Mouse (Mus musculus): Measurements from ENCODE around the gene Mfsd5.
A peak's percentile ranks its signal among the peaks of the same experiment; 100 is the strongest.

Mfsd5 gene

GRCm38 (mm10) chr15:102279092-102279782 lies at the start of gene Mfsd5:
TSS of gene Mfsd5 (plus strand) at chr15:102279454.
- peak; percentile 62 to 84 for DNase-seq (ENCODE audit: low spot score in 2 of 2)

DNA sequence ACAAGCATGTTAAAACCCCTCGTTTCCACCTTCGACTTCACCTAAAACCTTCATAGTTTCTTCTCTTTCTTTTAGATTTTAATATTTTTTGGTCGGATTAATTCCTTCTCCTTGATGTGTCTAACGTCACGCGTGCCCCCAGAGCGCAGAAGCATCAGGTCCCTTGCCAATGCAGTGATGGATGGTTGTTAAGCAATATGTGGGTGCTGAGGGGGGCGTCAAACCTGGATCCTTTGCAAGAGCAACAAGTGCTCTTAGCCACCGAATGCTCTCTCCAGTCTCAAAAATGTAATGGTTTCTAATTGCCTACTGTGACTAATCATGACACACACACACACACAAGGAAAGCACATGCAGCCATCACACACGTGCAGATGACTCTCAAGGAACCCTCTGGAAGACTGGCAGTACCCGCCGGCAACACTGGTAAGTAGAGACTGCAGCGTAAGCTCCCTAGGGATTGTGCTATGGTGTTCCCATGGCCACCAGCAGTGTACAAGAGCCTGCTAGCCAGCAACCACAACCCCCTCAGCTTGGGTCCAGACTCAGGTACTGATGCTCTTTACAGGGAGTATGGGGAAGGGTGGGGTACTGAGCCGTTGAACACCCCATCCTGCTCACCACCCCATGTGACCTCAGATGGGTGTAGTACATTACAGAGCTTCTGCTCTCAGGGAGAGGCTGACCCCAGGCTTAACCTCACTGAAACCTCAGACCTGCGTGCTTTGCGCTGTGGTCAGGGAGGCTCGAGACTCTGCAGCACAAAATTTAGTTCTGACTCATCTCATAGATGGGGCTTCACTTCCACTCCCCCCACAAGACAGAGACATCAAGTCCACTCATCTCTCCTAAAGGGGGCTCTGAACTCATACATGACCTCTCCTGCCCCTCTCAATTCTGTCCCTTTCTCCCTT lies 48.6 kb upstream of the Mfsd5 start:
- no peak for DNase-seq (ENCODE audit: low spot score in 2 of 2)

- DNase-seq (ENCODE audit: low spot score in 2 of 2) = no peak
Observed at GRCm38 (mm10) chr15:102231748-102232147, 47.5 kb upstream of the Mfsd5 start, which contains the start of gene Itgb7. TSS of gene Itgb7 (minus strand) at chr15:102231944.

DNA sequence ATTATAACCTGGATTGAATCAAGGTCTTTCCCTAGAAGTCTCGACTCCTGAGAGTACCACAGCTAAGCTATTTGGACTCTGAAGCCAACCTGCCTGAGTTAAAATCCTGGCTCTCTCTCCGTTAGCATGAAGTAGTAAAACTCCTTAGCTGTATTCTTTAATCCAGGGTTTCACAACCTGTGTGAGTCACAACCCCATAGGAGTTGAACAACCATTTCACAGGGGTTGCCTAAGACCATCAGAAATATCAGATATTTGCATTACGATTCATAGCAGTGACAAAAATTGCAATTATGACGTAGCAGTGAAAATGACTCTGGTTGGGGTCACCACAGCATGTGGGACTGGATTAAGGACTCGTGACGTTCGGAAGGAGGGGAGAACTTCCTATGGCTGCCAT lies 46.5 kb upstream of the Mfsd5 start:
- no peak for DNase-seq (ENCODE audit: low spot score in 2 of 2)

DNA sequence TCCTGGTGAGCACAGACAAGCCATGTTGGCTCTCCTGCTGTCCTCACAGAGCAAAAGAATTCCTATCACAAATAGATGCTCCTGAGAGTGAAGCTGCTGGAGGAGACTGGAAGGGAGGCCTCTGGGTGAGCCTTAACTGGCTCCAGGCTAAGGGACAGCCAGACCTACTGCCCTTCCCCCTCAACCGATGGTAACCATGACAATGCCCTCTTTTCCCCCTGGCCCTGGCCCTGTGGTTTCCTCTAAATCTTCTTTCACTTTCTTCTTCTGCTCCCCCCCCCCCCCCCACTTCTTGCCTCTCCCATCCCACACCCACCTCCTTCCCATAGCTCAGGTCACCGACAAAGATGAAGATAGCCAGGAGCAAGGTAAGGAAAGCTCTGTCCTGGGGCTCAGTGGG lies 45.4 kb upstream of the Mfsd5 start:
- DNase-seq (ENCODE audit: low spot score in 2 of 2) = no peak

DNA sequence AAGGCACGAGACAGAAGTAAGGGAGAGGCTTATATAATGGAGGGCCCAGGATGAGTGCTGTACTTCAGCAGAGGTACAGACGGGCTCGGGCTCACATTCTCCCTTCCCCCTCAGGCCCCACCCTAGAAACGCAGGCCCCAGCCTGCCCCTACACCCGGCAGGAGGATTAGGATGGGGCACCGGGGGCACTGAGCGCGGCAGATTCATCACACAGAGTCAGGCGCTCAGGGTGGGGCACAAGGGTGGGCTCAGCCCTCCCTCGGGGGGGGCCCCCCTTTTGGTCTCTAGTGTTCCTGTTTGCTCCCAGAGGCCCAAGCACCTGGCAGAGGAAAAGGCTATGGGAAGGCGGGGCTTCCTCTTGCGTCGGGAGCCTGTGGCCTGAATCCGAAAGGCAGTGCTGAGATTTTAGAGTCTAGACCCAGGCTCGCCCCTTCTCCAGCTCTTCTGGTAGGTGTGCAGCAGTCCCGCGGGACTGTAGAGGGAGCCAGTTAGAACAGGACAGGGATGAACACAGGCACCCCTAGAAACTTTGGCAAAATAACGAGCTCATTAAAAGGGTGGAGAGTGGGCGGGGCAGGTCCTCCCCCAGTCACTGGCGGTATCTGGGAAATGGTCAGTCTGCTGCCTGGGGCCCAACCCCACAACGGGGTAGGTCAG lies 43.8 kb upstream of the Mfsd5 start:
- DNase-seq (ENCODE audit: low spot score in 2 of 2) = no peak

DNA sequence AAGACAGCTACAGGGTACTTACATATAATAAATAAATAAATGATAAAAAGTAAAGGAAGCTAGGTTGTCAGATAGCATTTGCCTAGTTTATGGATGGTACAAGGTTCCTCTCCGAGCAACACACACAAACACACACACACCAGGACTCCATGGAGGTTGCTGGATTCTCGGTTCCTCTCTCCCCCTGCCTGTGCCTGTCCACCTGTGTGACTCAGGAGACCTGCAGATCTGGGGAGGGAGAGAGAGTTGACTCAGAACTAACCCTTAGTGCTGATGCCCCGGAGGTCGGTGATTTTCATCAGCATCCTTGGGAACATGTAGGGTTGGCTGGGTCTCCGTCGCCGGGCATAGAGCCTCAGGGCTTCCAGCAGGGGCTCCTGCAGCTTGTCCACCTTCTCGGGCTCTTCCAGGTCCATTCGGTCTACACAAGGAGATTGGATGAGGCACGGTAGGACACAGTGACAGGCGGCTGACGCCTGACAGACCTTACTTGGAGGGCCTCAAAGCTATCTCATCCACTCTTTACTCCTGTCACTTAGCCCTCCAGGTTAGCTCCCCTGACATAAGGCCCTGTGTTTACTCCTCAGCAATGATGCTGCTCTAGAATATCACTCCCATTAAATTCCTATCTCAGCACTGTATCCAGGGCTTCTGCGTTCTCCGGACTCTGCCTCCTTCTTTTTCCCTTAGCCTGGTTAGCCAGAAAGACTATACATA lies 40.6 kb upstream of the Mfsd5 start:
- no peak for DNase-seq (ENCODE audit: low spot score in 2 of 2)

DNA sequence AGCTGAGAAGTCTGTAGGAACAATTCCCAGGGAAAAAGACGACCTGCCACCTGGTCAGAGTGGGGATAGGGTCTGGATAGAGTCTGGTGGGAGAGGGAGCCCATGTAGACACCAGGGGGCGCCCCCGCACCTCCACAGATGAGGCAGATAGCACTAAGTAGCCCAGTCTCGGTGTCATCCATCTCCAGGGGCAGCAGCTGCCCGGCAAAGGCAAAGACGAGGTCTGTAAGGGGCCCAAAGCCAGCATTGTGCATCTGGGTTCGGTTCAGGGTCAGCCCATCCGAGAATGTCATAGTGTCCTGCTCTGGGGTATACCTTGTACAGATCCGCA lies 40.0 kb upstream of the Mfsd5 start:
- peak; percentile 66 to 68 for DNase-seq (ENCODE audit: low spot score in 2 of 2)

DNA sequence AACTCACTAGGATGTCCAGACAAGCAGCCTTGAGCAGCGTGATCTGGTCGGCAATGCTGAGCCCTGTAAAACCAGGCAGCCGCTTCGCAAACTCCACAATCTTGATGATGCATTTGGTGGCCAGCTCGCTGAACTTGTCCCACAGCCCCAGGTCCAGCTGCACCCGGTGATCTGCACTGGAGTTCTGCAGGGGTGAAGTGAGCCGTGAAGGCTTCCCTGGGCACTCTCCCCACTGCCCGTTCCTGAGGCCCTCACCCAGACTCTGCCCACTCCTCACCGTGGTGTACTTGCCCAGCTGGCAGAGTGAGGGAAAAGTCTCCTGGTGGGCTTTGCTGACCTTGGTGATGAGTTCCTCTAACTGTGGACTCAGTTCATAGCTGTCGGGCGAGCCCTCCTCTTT lies 39.4 kb upstream of the Mfsd5 start:
- no peak for DNase-seq (ENCODE audit: low spot score in 2 of 2)

DNA sequence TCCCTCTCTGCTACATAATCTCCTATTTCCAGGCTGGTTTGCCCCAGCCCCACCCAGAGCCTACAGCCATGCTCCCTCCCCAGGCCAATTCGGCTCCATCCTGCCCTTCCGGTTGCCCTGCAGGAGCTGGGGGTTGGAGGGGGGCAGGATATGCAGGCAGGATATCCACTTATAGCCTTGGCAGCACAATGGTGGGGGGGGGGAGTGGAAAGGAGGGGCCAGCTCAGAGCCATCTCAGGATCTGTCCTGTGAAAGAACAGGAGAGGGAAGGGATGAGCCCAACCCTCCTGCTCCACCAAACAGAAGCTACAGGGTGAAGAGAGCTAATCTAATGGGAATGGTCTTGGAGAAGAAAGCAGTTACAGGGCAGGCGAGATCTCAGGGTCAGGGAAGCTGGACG lies 38.6 kb upstream of the Mfsd5 start:
- no peak for DNase-seq (ENCODE audit: low spot score in 2 of 2)

- no peak for DNase-seq (ENCODE audit: low spot score in 2 of 2)
Observed at GRCm38 (mm10) chr15:102242404-102243228, 36.6 kb upstream of the Mfsd5 start.

GRCm38 (mm10) chr15:102243229-102244190 lies 35.7 kb upstream of the Mfsd5 start:
- DNase-seq (ENCODE audit: low spot score in 2 of 2) = no peak

DNA sequence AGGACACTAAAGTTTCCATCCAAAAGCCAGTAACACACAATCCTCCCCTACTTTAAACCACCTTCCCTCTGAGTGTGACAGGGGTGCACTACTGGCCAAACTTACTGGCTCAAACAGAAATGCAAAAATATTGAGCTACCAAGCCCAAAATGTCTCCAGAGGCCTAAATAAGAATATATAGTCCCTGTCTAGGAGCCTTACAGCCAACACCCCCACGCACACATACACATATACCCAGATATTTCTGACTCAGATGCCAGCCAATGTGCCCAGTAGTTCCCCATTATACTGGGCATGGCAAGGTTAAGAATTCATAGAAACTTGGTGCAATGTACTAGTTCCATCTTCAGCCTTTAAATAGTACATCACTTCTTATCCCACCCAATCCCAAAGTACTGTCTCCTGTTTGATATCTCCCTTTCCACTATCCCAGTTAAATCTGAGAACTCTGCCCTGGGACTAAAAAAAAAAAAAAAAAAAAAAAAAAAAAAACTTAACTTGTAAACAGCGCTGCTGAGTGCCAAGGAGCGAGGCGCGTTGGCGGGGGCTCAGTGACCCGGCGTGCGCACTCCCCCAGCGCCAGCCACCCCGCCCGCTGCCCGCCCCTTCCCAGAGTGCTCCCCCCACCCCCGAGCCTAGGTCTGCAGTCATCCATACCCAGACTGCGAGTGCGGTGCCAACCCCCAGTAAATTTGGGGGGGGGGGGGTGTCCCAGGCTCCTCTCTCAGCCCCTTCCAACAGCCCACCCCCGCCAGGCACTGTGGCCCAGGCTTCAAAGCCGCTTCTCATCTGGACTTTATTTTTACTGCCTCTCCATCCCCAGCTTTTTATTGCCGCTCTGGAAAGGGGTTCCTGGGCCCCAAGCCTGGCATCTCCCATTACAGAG lies 34.7 kb upstream of the Mfsd5 start:
- DNase-seq (ENCODE audit: low spot score in 2 of 2) = no peak

- DNase-seq (ENCODE audit: low spot score in 2 of 2) = no peak
Observed at GRCm38 (mm10) chr15:102245461-102245881, 33.8 kb upstream of the Mfsd5 start.

DNA sequence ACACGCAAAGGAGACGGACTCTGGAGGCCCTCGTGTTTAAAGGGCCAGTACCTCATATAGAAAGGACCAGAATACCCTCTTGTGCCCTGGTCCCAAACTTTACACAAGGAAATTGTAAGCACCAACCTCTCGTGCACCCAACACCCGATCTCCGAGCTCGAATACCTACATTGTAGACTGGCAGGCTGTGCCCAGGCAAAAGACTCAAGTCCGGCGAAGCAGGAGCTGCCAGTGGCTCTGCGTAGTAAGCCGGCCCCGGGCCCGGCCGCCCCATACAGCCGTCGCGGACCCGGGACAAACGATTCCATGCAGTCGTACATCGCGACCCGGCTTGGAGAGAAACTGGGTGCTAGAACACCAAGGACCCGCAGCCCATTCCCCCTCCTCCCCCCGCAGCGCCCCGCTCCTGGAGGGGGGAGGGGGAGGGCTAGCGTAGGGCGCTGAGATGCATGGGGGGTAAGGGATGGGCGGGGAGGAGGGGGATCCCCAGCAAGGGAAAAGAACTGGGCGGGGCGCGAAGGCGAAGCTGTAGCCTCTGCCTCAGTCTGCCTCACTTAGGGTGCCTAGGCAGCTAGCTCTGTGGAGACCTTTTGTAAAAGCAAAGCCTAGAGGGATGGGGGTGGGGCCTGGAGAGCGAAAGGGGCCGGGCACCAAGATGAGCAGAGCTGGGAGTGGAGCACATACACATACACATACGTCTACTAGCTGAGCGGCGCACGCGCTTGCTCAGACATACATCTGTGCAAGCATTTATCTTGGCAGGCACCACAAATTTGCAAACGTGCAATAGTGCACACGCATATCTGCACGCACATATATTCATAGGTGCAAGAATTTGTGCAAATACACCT lies 33.1 kb upstream of the Mfsd5 start:
- peak; percentile 68 to 71 for DNase-seq (ENCODE audit: low spot score in 2 of 2)

DNA sequence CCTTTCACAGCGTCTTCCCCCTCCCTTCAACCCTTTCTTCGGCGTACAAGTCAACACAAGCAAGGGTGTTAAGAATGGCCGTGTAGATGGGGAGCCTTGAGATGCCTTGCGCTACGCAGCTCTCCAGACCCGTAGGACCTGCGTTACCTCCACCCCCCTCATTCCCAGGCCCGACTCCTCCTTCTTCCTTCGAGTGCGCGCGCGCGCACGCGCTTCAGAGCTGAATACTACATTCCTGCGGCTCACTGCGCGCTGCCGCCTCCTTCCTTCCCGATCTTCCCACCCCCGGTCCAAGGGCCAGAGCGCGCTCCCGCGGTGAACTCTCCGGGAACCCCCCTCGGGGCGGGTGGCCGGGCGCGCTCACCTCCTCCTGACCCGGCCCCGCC lies 32.4 kb upstream of the Mfsd5 start:
- DNase-seq (ENCODE audit: low spot score in 2 of 2) = peak; percentile 84 to 85

DNA sequence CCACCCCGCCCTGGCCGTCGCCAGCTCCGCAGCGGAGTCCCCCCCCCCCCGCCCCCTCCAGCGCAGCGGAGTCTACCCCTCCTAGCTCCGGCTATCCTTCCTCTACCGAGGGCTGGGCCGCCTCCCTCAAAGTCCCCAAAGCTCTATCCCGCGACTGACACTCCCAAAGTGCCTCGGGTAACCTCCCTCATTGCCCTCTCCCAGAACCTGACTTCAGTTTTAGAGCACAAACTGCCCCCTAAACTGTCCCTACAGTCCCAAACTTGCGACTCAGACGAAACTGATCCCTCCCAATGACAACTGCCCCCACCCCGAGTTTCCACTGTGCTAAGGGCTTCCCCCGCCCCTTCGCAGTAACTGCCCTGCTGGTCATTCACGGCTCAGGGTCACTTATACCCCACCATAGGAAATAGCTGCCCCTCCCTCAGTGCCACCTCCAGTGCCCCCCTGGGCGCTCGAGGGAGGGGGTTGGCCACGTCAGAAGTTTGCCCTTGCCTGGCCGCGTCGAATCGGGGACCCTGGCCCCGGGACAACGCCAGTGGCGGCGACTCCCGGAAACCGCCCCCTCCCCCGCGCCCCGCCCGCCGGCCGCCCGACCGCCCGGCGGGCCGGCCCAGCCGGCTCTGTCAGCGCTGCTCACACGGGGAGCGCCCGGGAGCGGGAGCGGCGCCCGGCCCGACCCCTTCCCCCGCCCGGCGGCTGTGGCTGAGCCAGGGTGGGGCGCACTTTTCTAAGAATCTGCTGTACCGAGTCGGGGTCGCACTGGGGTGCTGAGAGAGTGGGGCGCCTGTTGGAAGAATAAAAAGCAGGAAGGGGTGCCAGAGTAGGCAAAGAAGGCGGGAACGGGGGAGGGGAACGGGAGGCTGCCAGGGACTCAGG lies 31.8 kb upstream of the Mfsd5 start:
- DNase-seq (ENCODE audit: low spot score in 2 of 2) = no peak

Measured in frontal cortex, postnatal 10 days (tissue).